Comparison of ENCODE assay signal across 8 mouse cellular contexts in the genomic region with DNA sequence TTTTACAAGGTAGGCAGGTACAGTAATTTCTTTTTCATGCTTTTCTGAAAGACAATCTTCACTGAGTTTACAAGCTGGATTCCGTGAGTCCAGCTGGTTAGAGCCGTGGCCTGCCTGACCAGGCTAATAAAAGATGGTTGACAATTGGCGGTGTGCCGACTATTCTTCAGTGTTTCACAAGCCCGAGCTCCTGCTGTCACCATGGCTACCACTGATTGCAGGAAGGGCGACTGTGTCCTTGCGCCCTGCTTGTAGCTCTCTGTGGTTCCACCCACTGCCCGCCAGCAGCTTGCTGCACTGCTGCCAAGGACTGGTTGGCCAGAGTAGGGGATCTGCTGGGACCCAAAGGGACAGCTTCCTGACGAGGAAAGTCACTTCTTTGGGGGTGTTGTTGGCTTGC. TPM values are rescaled to one million over a fixed set of nuclear protein-coding genes. Genes with fewer than 3 reads are reported as not detected.
A peak's percentile ranks its signal among the peaks of the same experiment; 100 is the strongest.
DNase-seq lines count a peak whose midpoint lies in the region; ATAC-seq and TF ChIP-seq lines count a peak whose summit lies in the region.

No protein-coding gene starts in this region.

- peak; percentile 48 for DNase-seq in liver
- peak; percentile 94 for DNase-seq in forebrain, embryonic 14.5 days (ENCODE audit: low spot score)
- DNase-seq in kidney, postnatal 0 days (ENCODE audit: low spot score): peak; percentile 90
- no peak for DNase-seq in thymus, postnatal 14 days

- no peak for TF ChIP-seq CTCF in kidney, postnatal 0 days (IDR thresholded peaks at IDR 0.05; ENCODE audit: low read depth)
- no peak for TF ChIP-seq CTCF in olfactory bulb, adult 2 months (IDR thresholded peaks at IDR 0.05; ENCODE audit: insufficient read depth, low read depth, low read length)

- H3K4me3 ChIP-seq in liver, embryonic 12.5 days: no peak overlapping the region
- H3K4me3 ChIP-seq in forebrain, embryonic 14.5 days (ENCODE audit: low read depth, low read length): no peak overlapping the region
- H3K4me3 ChIP-seq in heart, embryonic 15.5 days: no peak overlapping the region
- H3K4me3 ChIP-seq in kidney, postnatal 0 days (replicated peaks; ENCODE audit: low read depth, low read length): no peak overlapping the region
- no peak overlapping the region for H3K4me3 ChIP-seq in liver, embryonic 15.5 days (replicated peaks)
- no peak overlapping the region for H3K4me3 ChIP-seq in olfactory bulb, adult 2 months (ENCODE audit: insufficient read depth, low read depth, low read length)

- H3K9me3 ChIP-seq in liver, embryonic 12.5 days (replicated peaks): no peaks in the 10 kb centered on the region
- H3K9me3 ChIP-seq in forebrain, embryonic 14.5 days (replicated peaks; ENCODE audit: control insufficient read depth, low read length): no peaks in the 10 kb centered on the region
- H3K9me3 ChIP-seq in heart, embryonic 15.5 days (replicated peaks): no peaks in the 10 kb centered on the region
- H3K9me3 ChIP-seq in kidney, postnatal 0 days (replicated peaks; ENCODE audit: low read length): no peaks in the 10 kb centered on the region
- H3K9me3 ChIP-seq in liver, embryonic 15.5 days (replicated peaks): no peaks in the 10 kb centered on the region

- H3K4me2 ChIP-seq in liver, embryonic 12.5 days: no peak overlapping the region
- H3K4me2 ChIP-seq in forebrain, embryonic 14.5 days (ENCODE audit: low read length): 0 out of 2 replicates have a peak overlapping the region, but pooled peaks have one; percentile 21
- H3K4me2 ChIP-seq in heart, embryonic 15.5 days: peak overlapping the region; percentile 31
- H3K4me2 ChIP-seq in kidney, postnatal 0 days (ENCODE audit: low read length): peak overlapping the region; percentile 34; the same call in 1 of the 2 replicates
- no peak overlapping the region for H3K4me2 ChIP-seq in liver, embryonic 15.5 days

- peaks cover 24% of the 10 kb centered on the region for H3K4me1 ChIP-seq in liver, embryonic 12.5 days
- peaks cover 11% of the 10 kb centered on the region for H3K4me1 ChIP-seq in forebrain, embryonic 14.5 days (ENCODE audit: control insufficient read depth, insufficient read depth, low read length)
- peaks cover 48% of the 10 kb centered on the region for H3K4me1 ChIP-seq in heart, embryonic 15.5 days (replicated peaks)
- peaks cover 8% of the 10 kb centered on the region; the same call in 1 of the 2 replicates for H3K4me1 ChIP-seq in kidney, postnatal 0 days (replicated peaks; ENCODE audit: insufficient read depth, low read length)
- H3K4me1 ChIP-seq in liver, embryonic 15.5 days (replicated peaks): peaks cover 17% of the 10 kb centered on the region
- H3K4me1 ChIP-seq in olfactory bulb, adult 2 months (ENCODE audit: control insufficient read depth, insufficient read depth, low read length): peaks cover 30% of the 10 kb centered on the region

- ATAC-seq in liver, embryonic 12.5 days: no peak
- peak; percentile 89 for ATAC-seq in forebrain, embryonic 14.5 days
- ATAC-seq in heart, embryonic 15.5 days (replicated peaks; ENCODE audit: insufficient number of reproducible peaks, insufficient read depth, low FRiP score, low read depth): peak; percentile 83
- ATAC-seq in kidney, postnatal 0 days (replicated peaks; ENCODE audit: low FRiP score, low read depth): peak; percentile 72
- ATAC-seq in liver, embryonic 15.5 days (ENCODE audit: insufficient read depth): peak; percentile 51

- no peak overlapping the region for H3K27ac ChIP-seq in liver, embryonic 12.5 days
- peak overlapping the region; percentile 77 for H3K27ac ChIP-seq in forebrain, embryonic 14.5 days (ENCODE audit: low read depth, low read length)
- H3K27ac ChIP-seq in heart, embryonic 15.5 days: peak overlapping the region; percentile 90
- H3K27ac ChIP-seq in kidney, postnatal 0 days: peak overlapping the region; percentile 82
- no peak overlapping the region for H3K27ac ChIP-seq in liver, embryonic 15.5 days (replicated peaks)
- H3K27ac ChIP-seq in olfactory bulb, adult 2 months (ENCODE audit: insufficient read depth, low read depth, low read length): peak overlapping the region; percentile 76

- no peak for TF ChIP-seq POLR2A in olfactory bulb, adult 2 months (IDR thresholded peaks at IDR 0.05; ENCODE audit: insufficient read depth, low read depth, low read length)

- peaks cover 57% of the 10 kb centered on the region for H3K36me3 ChIP-seq in liver, embryonic 12.5 days
- 0 out of 2 replicates have a peak, but pooled peaks cover 2% of the 10 kb centered on the region for H3K36me3 ChIP-seq in forebrain, embryonic 14.5 days (ENCODE audit: control insufficient read depth, insufficient read depth, low read length)
- H3K36me3 ChIP-seq in heart, embryonic 15.5 days: no peaks in the 10 kb centered on the region
- H3K36me3 ChIP-seq in kidney, postnatal 0 days (ENCODE audit: insufficient read depth, low read length): no peaks in the 10 kb centered on the region
- H3K36me3 ChIP-seq in liver, embryonic 15.5 days (replicated peaks): peaks cover 40% of the 10 kb centered on the region

- 65% methylated on average over 9 of the region's 9 CpGs for WGBS in liver, embryonic 12.5 days (ENCODE audit: insufficient replicate concordance)
- 10% methylated on average over 9 of the region's 9 CpGs for WGBS in forebrain, embryonic 14.5 days
- WGBS in heart, embryonic 15.5 days: 21% methylated on average over 9 of the region's 9 CpGs
- WGBS in kidney, postnatal 0 days: 18% methylated on average over 9 of the region's 9 CpGs
- WGBS in liver, embryonic 15.5 days (ENCODE audit: insufficient replicate concordance): 51% methylated on average over 9 of the region's 9 CpGs
- WGBS in olfactory bulb, adult 2 months: 33% methylated on average over 9 of the region's 9 CpGs

- H3K9ac ChIP-seq in liver, embryonic 12.5 days: no peak overlapping the region
- H3K9ac ChIP-seq in forebrain, embryonic 14.5 days (ENCODE audit: low read length): peak overlapping the region; percentile 3; the same call in 1 of the 2 replicates
- H3K9ac ChIP-seq in heart, embryonic 15.5 days: no peak overlapping the region
- H3K9ac ChIP-seq in kidney, postnatal 0 days (ENCODE audit: low read depth, low read length): no peak overlapping the region
- H3K9ac ChIP-seq in liver, embryonic 15.5 days: no peak overlapping the region

- H3K27me3 ChIP-seq in liver, embryonic 12.5 days (replicated peaks): peaks cover 4% of the 10 kb centered on the region; the same call in 1 of the 2 replicates
- no peaks in the 10 kb centered on the region for H3K27me3 ChIP-seq in forebrain, embryonic 14.5 days (replicated peaks; ENCODE audit: control insufficient read depth, insufficient read depth, low read length)
- H3K27me3 ChIP-seq in heart, embryonic 15.5 days: no peaks in the 10 kb centered on the region
- H3K27me3 ChIP-seq in kidney, postnatal 0 days (ENCODE audit: insufficient read depth, low read length): no peaks in the 10 kb centered on the region
- no peaks in the 10 kb centered on the region for H3K27me3 ChIP-seq in liver, embryonic 15.5 days

RNA-seq across cellular contexts. Expression of gene Acacb, which starts 7.2 kb away (rescaled TPM):
- polyA plus RNA-seq in liver, embryonic 12.5 days (2016; fragmentation: Nextera tagmentation; extraction: Ambion mirVana): 0.60 and 0.70 TPM in 2 replicates
- 2.4 and 3.7 TPM in 2 replicates for polyA plus RNA-seq in forebrain, embryonic 14.5 days (2014; fragmentation: Nextera tagmentation; extraction: Ambion mirVana)
- 11.3 and 12.2 TPM in 2 replicates for polyA plus RNA-seq in heart, embryonic 15.5 days (2015; fragmentation: Nextera tagmentation; extraction: Ambion mirVana)
- 4.4 and 4.6 TPM in 2 replicates for polyA plus RNA-seq in kidney, postnatal 0 days (2015; fragmentation: Nextera tagmentation; extraction: Ambion mirVana)
- 0.43 and 0.45 TPM in 2 replicates for polyA plus RNA-seq in liver, embryonic 15.5 days (2015; fragmentation: Nextera tagmentation; extraction: Ambion mirVana)
- not detected in 2 replicates for polyA plus RNA-seq in olfactory bulb, adult 2 months (2012; ENCODE audit: insufficient read depth, insufficient read length, low replicate concordance, missing spikeins)

RNA-seq across cellular contexts. Expression of gene Ung, which starts 9.0 kb away (rescaled TPM):
- 40.1 and 40.7 TPM in 2 replicates for polyA plus RNA-seq in liver, embryonic 12.5 days (2016; fragmentation: Nextera tagmentation; extraction: Ambion mirVana)
- 12.1 and 13.3 TPM in 2 replicates for polyA plus RNA-seq in forebrain, embryonic 14.5 days (2014; fragmentation: Nextera tagmentation; extraction: Ambion mirVana)
- 37.3 and 41.9 TPM in 2 replicates for polyA plus RNA-seq in heart, embryonic 15.5 days (2015; fragmentation: Nextera tagmentation; extraction: Ambion mirVana)
- 31.1 and 34.6 TPM in 2 replicates for polyA plus RNA-seq in kidney, postnatal 0 days (2015; fragmentation: Nextera tagmentation; extraction: Ambion mirVana)
- 18.2 and 19.0 TPM in 2 replicates for polyA plus RNA-seq in liver, embryonic 15.5 days (2015; fragmentation: Nextera tagmentation; extraction: Ambion mirVana)
- not detected in 2 replicates for polyA plus RNA-seq in olfactory bulb, adult 2 months (2012; ENCODE audit: insufficient read depth, insufficient read length, low replicate concordance, missing spikeins)

RNA-seq across cellular contexts. Expression of gene Alkbh2, which starts 11.2 kb away (rescaled TPM):
- polyA plus RNA-seq in liver, embryonic 12.5 days (2016; fragmentation: Nextera tagmentation; extraction: Ambion mirVana): 8.2 and 8.8 TPM in 2 replicates
- polyA plus RNA-seq in forebrain, embryonic 14.5 days (2014; fragmentation: Nextera tagmentation; extraction: Ambion mirVana): 6.5 and 8.3 TPM in 2 replicates
- 7.8 and 7.9 TPM in 2 replicates for polyA plus RNA-seq in heart, embryonic 15.5 days (2015; fragmentation: Nextera tagmentation; extraction: Ambion mirVana)
- 11.1 and 12.2 TPM in 2 replicates for polyA plus RNA-seq in kidney, postnatal 0 days (2015; fragmentation: Nextera tagmentation; extraction: Ambion mirVana)
- 3.1 and 4.1 TPM in 2 replicates for polyA plus RNA-seq in liver, embryonic 15.5 days (2015; fragmentation: Nextera tagmentation; extraction: Ambion mirVana)
- polyA plus RNA-seq in olfactory bulb, adult 2 months (2012; ENCODE audit: insufficient read depth, insufficient read length, low replicate concordance, missing spikeins): not detected in 2 replicates

RNA-seq across cellular contexts. Expression of gene Svop, which starts 47.8 kb away (rescaled TPM):
- not detected in 2 replicates for polyA plus RNA-seq in liver, embryonic 12.5 days (2016; fragmentation: Nextera tagmentation; extraction: Ambion mirVana)
- 60.5 and 80.1 TPM in 2 replicates for polyA plus RNA-seq in forebrain, embryonic 14.5 days (2014; fragmentation: Nextera tagmentation; extraction: Ambion mirVana)
- 0.53 TPM in 1 of 2 replicates, not detected in the other for polyA plus RNA-seq in heart, embryonic 15.5 days (2015; fragmentation: Nextera tagmentation; extraction: Ambion mirVana)
- polyA plus RNA-seq in kidney, postnatal 0 days (2015; fragmentation: Nextera tagmentation; extraction: Ambion mirVana): 0.08 and 0.11 TPM in 2 replicates
- polyA plus RNA-seq in liver, embryonic 15.5 days (2015; fragmentation: Nextera tagmentation; extraction: Ambion mirVana): not detected in 2 replicates
- polyA plus RNA-seq in olfactory bulb, adult 2 months (2012; ENCODE audit: insufficient read depth, insufficient read length, low replicate concordance, missing spikeins): not detected in 2 replicates

Comparison
In these comparisons a context has a peak if more than half of its experiments do, and no peak if none do; other contexts are left out.
1. H3K27ac ChIP-seq: peak in forebrain, embryonic 14.5 days (single experiment), heart, embryonic 15.5 days (single experiment), kidney, postnatal 0 days (single experiment) and olfactory bulb, adult 2 months (single experiment); none in liver, embryonic 12.5 days (single experiment) and liver, embryonic 15.5 days (single experiment).
2. H3K4me2 ChIP-seq: peak in forebrain, embryonic 14.5 days (single experiment), heart, embryonic 15.5 days (single experiment) and kidney, postnatal 0 days (single experiment); none in liver, embryonic 12.5 days (single experiment) and liver, embryonic 15.5 days (single experiment).
3. RNA of gene Ung, which starts 9.0 kb away (polyA plus RNA-seq): 40.1 to 40.7 TPM in liver, embryonic 12.5 days, 37.3 to 41.9 TPM in heart, embryonic 15.5 days, 31.1 to 34.6 TPM in kidney, postnatal 0 days, 18.2 to 19.0 TPM in liver, embryonic 15.5 days and 12.1 to 13.3 TPM in forebrain, embryonic 14.5 days; not detected in olfactory bulb, adult 2 months; every median in the first group is over 10 times any median in the second.